Mouse (Mus musculus) CH12.LX (cell line): ENCODE measurements around the gene Prrc2c.

ENCODE experiments used
- CHD2 ChIP-seq: IDR thresholded peaks from 2 replicates; pipeline ENCODE4 v1.6.1; 2011; ENCODE audit warnings: low read length, improper control_type of control experiment
- CTCF ChIP-seq, 2 experiments: IDR thresholded peaks in 1 of 2; conservative IDR thresholded peaks in 1 of 2; 2 replicates each; pipeline ENCODE4 v1.5.1; 2011 to 2012; ENCODE audit warnings: low read depth in 2 of 2, low read length in 2 of 2, improper control_type of control experiment in 1 of 2, inconsistent platforms in 1 of 2, mild to moderate bottlenecking in 1 of 2, moderate library complexity in 1 of 2
- ETS1 ChIP-seq: conservative IDR thresholded peaks from 2 replicates; pipeline ENCODE4 v1.6.1; 2012; ENCODE audit warnings: low read depth, mild to moderate bottlenecking, inconsistent platforms, low read length, improper control_type of control experiment, moderate library complexity
- HCFC1 ChIP-seq: IDR thresholded peaks from 2 replicates; pipeline ENCODE4 v1.6.1; 2012; ENCODE audit warnings: low read depth, mild to moderate bottlenecking, inconsistent platforms, low read length, improper control_type of control experiment
- JUND ChIP-seq: conservative IDR thresholded peaks from 2 replicates; pipeline ENCODE4 v1.6.1; 2011; ENCODE audit warnings: low read depth, low read length, improper control_type of control experiment
- NRF1 ChIP-seq: IDR thresholded peaks from 2 replicates; pipeline ENCODE4 v1.6.1; 2014; ENCODE audit warnings: low read depth, mild to moderate bottlenecking, inconsistent platforms, low read length, improper control_type of control experiment, moderate library complexity
- POLR2A ChIP-seq: IDR thresholded peaks from 2 replicates; pipeline ENCODE4 v1.6.1; 2011; ENCODE audit warnings: low read depth, mild to moderate bottlenecking, improper control_type of control experiment, low read length
- TCF12 ChIP-seq: IDR thresholded peaks from 2 replicates; pipeline ENCODE4 v1.6.1; 2014; ENCODE audit warnings: low read depth, mild to moderate bottlenecking, inconsistent platforms, low read length, improper control_type of control experiment
- ZC3H11A ChIP-seq: IDR thresholded peaks from 2 replicates; pipeline ENCODE4 v1.6.1; 2012; ENCODE audit warnings: low read depth, mild to moderate bottlenecking, inconsistent platforms, low read length, improper control_type of control experiment
- ZMIZ1 ChIP-seq: IDR thresholded peaks from 2 replicates; pipeline ENCODE4 v1.6.1; 2012; ENCODE audit warnings: low read depth, mild to moderate bottlenecking, inconsistent platforms, low read length, improper control_type of control experiment

- TF ChIP-seq CTCF (conservative IDR thresholded peaks at IDR 0.05 in 1 of 2, IDR thresholded peaks at IDR 0.05 in 1 of 2; ENCODE audit: low read depth in 2 of 2, low read length in 2 of 2), result no peak
- no peak for TF ChIP-seq HCFC1
- no peak for TF ChIP-seq NRF1
- TF ChIP-seq POLR2A, result no peak
- no peak for TF ChIP-seq JUND
- no peak for TF ChIP-seq TCF12
- no peak for TF ChIP-seq ZC3H11A
- TF ChIP-seq ETS1, result no peak
- TF ChIP-seq CHD2, result no peak
- no peak for TF ChIP-seq ZMIZ1
Measured at GRCm38 (mm10) chr1:162735084-162735483, 5.3 kb downstream of the Prrc2c start.
